Mouse (Mus musculus): ENCODE measurements around the gene Midn.

Midn gene

DNA sequence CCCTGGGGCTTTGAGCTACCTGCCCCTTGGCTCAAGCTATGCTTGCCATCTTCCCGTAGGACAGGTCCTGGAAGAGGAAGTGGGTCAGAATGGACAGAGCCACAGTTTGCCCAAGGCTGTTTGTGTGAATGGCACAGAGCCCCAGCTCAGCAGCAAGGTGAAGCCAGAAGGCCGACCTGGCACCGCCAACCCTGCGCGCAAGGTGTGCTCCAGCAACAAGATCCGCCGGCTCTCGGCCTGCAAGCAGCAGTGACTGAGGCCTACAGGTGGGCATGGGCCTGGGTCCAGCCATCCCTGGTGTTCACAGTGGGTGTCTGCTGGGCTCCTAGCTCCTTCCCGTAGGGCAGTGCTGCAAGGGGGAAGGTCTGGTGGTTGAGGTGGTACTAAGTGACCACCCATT lies 18.2 kb upstream of the Midn start:
- no peak for DNase-seq (ENCODE audit: low spot score)

DNA sequence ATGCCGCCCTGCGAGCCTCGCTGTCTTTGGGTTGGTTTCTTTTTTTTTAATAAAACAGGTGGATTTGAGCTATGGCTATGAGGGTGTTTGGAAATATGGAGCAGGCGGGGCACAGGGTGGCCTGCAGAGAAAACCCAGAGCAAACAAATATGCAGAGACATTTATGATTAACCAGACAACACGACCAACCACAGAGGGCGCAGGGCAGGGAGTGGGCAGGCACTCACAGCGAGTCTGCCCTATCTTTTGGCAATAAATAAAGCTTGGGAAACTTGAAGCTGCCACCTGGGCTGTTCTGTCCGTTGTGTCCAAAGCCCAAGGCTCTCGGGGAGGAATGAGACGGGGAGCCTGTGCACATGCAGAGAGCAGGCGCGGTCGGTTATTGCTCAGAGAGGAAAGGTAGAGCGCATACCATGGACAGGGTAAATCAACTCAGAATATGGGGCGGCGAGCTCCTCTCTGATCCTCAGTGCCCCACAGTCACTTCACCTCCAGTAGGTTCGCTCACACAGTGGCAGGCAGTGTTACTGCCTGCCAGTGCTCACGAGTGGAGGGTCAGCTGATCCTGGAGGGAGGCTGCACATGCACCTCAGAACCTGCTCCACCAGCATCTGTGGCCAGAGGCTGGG lies 17.6 kb upstream of the Midn start:
- no peak for DNase-seq (ENCODE audit: low spot score)

DNA sequence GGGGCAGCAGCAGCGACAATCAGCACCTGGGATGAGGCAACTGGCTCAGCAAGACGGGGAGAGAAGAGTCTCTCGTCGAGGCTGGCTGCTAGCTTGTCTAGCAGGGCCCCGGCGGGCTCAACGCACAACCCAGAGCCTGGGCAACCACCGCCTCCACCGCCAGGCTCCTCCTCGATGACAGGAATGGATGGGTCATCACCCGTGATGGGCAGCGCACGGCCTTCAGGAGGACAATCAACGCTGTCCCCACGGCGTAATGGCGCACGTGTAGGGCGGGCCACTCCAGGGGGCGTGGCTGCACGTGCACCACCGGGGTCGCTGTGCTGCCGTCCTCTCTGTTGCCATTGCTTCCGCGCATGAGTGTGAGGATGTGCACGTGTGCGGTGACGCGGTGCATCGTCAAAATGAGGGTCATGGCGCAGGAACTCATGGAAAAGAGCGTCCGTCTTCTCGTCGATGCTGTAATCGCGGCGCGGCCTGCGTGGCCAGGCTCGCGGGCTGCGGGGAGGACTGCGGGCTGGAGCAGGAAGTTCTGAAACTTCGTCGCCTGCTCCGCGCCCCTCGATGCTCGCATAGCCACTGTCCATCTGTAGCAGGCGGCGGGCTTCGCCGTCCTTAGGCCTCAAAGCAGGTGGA lies 16.6 kb upstream of the Midn start:
- no peak for DNase-seq (ENCODE audit: low spot score)

DNA sequence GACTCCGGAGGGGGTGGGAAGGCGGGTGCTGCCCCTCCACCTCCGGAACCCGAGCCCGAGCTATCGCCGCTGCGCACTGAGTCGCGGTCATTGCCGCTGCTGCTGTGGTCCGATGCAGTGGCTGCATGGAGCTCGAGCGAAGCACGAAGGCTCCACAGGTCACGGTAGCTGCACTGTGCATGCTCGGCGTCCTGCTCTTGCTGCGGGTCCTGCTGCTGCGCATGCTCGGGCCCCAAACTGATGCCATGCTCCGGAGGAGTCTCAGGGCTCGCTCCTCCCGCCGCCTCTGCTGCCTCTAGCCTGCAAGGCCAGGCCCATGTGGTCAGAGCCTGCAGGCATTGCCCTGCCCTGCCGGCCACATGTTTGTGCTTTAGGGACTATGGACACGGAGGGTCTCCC lies 16.1 kb upstream of the Midn start:
- no peak for DNase-seq (ENCODE audit: low spot score)

DNA sequence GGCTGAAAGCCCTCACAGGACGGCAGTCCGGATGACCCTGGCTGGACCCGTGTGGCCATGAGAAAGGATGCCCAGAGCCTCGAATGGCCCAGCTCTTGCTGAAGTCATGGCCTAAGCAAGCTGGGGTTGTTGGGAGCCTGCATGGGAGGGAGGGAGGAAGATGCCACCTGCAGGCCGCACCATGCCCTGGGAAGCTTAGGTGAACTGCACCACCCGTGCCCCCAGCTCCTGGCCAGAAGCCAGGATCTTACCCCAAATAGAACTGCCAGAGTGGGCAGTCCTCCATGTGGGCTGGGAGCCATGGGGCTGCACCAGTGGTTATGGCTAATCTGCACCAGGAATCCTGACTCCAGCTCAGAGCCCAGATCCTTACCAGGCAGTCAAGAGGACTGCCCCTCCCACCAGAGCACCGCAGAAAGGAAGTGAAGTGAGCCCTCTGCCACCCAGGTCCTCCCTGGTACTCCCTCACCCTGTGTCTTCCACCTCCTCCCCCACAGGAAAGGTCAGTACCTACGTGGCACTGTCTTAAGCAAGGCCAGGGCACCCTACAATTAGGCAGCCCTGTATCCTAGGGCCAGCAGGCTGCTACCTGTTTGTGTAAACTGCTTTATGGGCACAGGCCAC lies 14.7 kb upstream of the Midn start:
- DNase-seq (ENCODE audit: low spot score): no peak

DNA sequence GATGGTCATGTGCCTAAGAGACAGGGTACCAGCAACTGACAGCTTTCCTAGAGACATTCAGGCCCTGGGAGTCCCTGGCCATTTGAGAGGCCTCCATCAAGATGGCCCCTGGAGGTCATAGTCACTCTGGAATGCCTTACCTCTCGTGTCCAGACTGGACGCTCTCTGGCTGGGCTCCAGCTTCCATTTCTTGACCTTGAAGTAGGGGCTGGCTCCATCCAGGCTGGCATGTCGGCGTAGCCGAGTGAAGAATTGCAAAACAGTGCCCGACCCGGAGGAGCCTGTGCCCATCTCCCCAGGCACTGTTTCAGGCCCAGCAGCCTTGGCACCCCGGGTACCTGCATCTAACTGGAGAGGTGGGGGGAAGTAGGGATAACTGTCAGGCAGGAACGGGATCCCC lies 13.7 kb upstream of the Midn start:
- no peak for DNase-seq (ENCODE audit: low spot score)

DNA sequence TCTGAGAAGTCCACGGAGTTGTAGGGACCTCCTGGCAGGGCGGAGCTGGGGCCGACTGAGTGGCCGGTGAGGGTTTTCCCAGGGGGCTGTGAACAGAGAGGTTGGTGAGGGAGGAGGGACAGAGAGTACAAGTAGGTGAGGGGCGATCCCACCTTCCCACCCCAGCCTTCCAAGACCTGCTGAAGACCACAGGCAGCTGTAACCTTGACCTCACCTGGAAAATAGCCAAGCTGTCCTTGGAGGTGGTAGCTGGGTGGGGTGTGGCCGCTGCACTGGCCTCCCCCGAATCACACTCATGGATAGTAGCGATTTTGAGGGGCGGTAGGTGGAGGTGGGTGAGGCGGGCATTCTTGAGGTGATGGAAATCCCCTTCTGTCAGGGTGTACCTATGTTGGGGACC lies 12.9 kb upstream of the Midn start:
- no peak for DNase-seq (ENCODE audit: low spot score)

DNA sequence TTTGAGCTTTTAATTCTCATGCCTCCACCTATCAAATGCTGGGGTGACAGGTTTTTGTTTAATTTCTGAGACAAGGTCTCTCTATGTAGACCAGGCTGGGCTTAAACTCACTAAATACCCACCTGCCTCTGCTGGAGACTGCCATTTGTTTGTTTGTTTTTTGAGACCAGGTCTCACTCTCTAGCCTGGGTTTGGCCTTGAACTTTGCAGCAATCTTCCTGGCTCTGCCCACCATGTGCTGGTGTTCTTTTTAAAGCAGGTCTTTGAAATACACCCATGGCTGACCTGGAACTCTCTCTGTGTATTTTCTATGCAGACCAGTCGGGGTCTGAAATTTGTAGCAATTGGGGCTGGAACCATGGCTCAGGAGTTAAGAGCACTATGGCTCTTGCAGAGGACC lies 12.4 kb upstream of the Midn start:
- no peak for DNase-seq (ENCODE audit: low spot score)

DNA sequence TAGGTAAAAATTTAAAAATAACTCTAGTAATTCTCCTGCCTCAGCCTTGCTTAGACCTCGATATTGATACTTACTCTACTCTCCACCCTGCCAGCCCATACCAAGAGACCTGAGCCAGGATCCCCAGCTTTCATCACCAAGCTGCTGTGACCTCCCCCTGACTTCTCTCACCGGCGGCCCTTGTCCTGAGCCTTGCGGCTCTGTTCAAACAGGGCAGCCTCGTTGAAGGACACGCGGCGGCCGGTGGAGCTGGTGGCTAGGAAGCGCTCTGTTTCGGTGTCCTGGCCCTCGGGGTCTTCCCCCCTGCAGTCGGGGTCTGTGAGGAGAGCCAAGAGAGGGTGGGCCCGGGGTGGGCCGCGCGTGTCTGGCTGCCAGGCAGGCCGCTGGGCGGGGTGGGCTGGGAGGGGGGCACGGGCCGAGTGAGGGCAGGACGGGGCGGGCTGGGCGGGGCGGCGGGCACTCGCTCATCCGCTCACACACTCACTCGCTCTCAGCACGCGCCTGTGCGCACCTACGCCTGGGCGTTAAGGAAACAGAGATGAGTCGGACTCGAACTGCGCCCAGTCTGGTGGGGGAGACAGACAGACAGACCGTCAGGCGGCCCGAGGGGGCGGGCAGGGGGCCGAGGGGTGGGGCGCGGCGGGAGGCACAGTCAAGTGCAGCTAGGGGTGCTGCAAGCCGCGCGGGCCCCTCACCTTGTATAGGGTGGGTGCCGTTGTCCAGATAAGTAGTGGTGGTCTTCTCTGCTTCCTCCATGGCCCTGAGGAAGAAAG lies 11.7 kb upstream of the Midn start:
- DNase-seq (ENCODE audit: low spot score): no peak

DNA sequence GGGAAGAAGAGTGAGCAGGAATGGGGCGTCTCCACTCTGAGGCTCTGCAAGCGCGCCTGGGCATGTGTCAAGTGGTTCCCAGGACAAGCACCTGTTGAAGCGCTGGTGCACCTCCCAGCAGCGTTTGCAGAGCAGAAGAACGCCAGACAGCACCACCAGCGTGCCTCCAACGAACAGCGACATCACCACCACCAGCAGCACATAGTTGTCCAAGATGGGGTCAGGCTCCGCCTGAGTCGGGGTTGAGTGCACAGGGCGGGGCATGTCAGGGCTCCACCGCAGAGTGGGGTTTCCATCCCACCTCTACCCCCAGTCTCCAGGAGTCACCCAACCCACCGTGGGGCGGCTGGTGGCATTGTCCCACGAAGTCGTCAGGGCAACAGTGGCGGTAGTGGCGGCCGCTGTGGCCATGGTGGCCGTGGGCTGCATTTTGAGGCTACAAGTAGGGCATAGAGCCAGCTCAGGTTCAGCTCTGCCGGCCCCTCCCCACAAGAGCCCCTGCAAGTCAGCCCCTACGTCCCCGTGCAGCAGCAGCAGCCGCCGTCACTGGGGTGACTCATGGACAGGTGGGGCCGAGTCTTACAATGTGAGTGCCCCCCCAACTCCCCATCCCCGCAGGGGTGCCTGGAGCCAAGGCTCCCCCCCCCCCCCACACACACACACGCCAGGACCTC lies 11.0 kb upstream of the Midn start:
- DNase-seq (ENCODE audit: low spot score): no peak

DNA sequence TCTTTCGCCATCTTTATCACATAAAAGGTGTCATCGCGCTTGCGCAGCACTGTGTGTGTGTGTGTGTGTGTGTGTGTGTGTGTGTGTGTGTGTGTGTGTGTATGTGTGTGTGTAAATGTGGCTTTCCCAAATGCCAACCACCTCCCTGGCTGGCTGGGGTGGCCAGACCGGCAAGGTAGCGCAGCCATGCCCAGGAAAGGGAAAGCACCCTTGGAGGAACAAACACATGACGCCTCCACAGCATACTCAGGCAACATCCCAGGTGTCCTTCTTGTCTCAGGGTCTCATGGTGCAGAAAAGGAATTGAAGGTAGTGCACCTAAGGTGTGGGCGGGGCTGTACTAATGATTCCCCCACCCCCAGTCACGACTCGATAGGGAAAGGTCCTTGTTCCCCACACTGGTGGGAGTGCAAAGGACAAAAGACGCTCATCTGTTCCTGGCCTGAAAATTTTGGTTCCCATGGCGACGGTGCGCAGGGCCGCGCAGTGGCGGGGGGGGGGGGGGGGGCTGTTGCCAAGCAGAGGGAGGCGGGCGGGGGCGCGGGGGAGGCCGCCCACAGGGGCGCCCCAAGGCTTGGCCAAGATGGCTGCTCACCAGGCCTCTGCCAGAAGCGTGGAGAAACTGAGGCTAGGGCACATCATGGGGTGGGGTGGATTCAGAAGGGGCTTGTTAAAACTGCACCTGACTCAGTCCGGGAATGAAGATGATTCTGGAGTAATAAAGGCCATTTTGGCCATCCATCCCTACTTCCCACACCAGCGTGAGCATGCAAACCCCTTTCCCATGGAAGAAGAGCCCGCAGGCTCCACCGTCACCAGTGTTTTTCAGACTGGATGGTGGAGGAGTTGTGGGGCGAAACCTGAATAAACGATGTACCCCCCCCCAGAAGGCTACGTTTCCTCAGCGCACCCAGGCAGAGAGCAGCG lies 10.2 kb upstream of the Midn start:
- DNase-seq (ENCODE audit: low spot score): no peak

DNA sequence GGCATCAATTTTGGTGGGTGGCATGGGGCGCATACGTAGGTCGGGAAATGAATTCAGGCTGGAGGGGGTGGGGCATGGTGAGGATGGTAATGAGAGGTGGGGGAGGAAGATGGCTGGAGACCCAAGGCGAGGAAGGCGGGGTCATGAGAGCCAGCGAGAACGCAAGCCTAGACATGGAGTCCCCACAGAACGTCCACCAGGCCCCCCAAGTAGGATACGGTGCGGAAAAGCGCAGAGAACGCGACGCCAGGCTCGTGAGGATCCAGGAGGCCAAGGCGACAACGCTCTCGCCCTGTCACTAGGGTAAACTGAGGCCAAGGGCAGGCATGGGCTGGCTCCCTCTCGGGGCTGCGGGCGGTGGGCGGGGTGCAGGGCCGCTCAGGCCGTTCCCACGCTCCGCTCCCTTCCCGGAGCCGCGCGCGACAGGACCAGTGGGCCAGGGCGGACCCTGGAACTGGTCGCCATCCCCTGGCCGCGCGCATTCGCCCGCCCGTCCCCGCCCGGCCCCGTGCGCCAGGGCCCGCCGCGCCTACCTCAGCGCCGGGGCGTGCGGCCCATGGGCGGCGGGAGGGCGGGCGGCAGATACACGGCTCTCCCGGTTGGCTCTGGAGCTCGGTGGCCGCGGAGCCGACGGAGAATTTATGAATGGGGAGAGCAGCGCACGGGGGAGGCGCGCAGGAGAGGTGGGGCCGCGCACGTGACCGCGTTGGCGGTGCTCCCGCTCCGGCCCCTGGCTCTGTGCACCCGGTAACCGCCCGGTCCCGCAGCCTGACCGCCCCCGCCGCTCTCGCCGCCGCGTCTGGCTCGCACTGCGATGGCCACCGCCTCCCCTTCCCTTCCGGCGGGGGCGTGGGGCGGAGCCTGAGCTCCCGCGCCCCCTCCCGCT lies 9.3 kb upstream of the Midn start, which contains the start of gene Atp5d:
Gene Atp5d, plus strand, starts transcription at position 80 of the 886 bp plus-strand sequence.
- no peak for DNase-seq (ENCODE audit: low spot score)

DNA sequence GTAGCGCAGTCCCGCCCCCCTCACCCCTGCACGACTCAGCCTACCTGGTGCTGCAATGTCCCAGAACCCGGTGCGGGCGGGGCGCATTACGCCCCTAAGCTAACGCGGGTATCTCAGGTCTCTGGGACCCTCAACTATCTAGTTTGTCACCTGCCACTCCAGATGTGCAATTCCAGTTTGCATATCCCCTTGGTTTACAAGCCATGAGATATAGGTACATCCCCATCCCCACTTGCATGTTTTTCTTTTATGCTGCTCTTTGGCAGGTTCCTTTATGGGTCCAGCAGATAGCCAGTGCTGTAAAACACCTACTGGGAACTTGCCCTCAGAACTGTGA lies 8.7 kb upstream of the Midn start:
- no peak for DNase-seq (ENCODE audit: low spot score)

DNA sequence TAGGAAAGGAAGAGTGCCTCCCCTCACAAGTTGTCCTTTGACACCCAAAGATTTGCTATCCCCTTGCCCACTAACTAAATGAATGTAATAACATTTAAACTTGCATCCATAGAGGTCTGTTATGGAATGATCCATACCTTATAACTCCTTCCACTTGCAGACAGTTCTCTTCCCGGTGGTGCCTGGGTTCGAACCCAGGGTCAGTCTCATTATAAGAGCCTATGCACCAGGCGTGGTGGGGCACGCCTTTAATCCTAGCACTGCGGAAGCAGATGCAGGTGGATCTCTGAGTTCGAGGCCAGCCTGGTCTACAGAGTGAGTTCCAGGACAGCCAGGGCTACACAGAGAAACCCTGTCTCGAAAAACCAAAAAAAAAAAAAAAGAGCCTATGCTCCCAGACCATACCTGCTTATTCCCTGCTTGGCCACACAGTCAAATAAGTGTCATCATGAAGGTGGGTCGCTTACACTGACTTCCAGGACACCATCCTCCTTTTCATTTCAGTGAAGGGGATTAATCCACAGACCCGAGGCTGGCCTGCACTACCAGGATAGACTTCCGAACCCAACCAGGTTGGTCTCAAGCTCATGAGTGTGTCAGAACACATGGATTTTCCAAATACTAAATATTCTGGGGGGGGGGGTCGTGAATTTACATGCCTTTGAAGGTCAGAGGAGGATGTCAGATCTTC lies 8.0 kb upstream of the Midn start:
- DNase-seq (ENCODE audit: low spot score): no peak

DNA sequence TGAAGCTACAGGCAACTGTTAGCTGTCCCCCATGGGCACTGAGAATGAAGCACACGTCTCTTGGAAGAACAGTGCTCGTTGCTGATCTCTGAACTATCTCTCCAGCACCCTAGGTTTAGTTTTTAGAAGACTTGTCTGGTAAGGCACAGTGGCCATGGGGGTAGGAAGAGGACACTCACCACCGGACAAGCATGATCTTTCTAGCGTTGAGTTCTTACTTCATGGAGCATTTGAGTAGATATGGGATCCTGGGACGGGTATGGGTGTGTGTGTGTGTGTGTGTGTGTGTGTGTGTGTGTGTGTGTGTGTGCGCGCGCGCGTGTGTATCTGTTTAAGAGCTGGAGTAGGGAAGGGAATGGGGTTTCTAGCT lies 7.4 kb upstream of the Midn start, which contains the start of gene Cbarp:
Gene Cbarp, minus strand, starts transcription at position 170 of the 370 bp plus-strand sequence.
- no peak for DNase-seq (ENCODE audit: low spot score)

DNA sequence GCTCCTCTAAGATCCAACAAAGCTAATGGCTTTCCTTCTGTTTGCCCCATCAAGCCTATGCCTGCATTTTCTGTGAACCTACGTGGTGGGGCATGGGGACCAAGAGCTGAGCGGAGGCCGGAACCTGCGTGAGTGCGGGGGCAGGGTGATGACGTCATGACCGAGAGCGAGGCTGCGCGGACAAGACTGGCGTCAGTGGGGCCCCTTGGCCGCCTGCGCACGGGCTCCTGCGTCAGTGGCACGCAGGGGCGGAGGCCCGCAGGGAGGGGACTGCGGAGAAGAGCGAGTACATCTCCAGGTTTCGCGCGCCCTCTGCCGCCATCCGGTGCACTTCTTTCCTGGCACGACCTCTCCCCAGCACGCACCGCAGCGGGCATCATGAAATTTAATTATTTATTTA lies 6.8 kb upstream of the Midn start:
- peak; percentile 92 for DNase-seq (ENCODE audit: low spot score)

DNA sequence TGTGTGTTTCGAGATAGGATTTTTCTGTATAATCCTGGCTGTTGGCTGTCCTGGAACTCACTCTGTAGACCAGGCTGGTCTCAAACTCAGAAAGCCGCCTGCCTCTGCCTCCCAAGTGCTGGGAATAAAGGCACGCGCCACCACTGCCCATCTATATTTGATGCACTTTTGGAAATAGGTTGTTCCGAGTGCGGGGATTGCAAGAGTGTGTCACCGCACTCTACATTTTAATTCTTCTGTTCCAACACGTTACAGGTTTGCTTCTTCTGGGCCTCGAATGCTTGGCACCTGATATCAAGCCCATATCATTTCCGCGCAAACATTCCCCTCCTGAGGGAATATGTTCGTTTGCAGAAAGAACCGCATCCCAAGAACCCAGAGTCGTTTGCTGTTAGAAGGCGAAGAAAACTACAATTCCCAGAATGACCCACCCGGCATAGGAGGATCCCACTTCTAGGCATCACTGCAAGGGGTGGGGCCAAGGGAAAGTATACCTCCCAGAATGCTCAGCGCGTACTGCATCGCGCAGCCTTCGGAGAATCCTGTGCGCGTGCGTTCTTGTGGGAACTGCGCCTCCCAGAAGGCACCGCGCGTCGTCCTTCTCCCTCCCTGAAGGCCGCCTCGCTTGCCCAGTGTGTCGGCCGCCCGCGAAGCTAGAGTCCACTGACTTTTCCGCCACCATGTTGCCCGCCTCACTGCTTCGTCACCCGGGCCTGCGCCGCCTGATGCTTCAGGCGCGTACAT lies 6.1 kb upstream of the Midn start:
- DNase-seq (ENCODE audit: low spot score): peak; percentile 98

DNA sequence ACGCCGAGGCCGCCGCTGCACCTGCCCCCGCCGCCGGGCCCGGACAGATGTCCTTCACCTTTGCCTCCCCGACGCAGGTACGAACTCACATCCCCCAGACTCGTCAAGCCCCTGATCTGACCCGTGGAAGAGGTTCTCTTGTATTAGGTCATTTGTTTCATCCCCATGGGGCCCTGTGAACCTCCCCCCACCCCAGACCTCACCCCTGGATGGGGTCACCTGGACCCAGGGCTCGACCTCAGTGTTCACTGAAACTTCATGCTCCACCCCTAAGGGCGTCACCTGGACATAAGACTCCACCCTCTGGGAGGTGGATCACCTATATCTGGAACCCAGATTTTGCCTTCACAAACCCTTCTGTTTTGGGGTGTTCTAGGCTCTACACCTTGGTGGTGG lies 5.5 kb upstream of the Midn start:
- DNase-seq (ENCODE audit: low spot score): no peak

DNA sequence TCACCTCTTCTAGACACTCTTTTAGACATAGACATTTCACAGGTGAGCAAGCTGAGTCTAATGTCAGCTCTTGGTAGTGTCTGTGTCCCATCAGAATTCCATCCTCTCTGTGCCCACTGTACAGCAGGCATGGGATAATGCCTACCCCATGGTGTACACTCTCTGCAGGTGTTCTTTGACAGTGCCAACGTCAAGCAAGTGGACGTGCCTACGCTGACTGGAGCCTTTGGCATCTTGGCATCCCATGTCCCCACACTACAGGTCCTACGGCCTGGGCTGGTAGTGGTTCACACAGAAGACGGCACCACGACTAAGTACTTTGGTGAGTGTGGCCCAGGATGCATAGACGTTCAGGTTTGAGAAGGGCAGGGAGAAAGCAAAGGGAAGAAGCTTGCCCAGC lies 4.4 kb upstream of the Midn start:
- DNase-seq (ENCODE audit: low spot score): no peak

All from c-Kit-positive CD71-positive TER-119-positive erythroid progenitor cells, embryonic 14.5 days (primary cell).